Mouse (Mus musculus): ENCODE data around the gene Uri1.

GRCm38 (mm10) chr7:37911802-37912122 is 111.6 kb downstream of the Uri1 start:
- no peak for TF ChIP-seq POLR2A (IDR thresholded peaks at IDR 0.05; ENCODE audit: insufficient read depth, low read length)
- no peak for TF ChIP-seq CTCF (IDR thresholded peaks at IDR 0.05; ENCODE audit: low read depth, low read length)
- TF ChIP-seq EP300 (IDR thresholded peaks at IDR 0.05; ENCODE audit: insufficient read depth, low read depth, low read length), result no peak
